Mouse (Mus musculus) ES-E14 (cell line): Measurements from ENCODE around the gene Dnaic2. TPM values are rescaled to one million over a fixed set of nuclear protein-coding genes. Genes with fewer than 3 reads are reported as not detected.

Source experiments
- DNase-seq: peaks from one replicate; pipeline ENCODE4 v3.0.0-alpha.2; 2013; ENCODE audit warnings: low read depth, low spot score
- H3K27ac ChIP-seq: 2 replicates; pipeline ENCODE4 v1.5.1; 2012; ENCODE audit warnings: low read depth, mild to moderate bottlenecking, low read length, moderate library complexity, mixed read lengths; ENCODE audit not compliant: poor library complexity, insufficient read depth, severe bottlenecking
- H3K36me3 ChIP-seq: 2 replicates; pipeline ENCODE4 v1.6.1; 2012; ENCODE audit warnings: mild to moderate bottlenecking, low read length, moderate library complexity, mixed read lengths; ENCODE audit not compliant: control insufficient read depth, poor library complexity, insufficient read depth, severe bottlenecking
- H3K4me1 ChIP-seq, 2 experiments: fragments of 150-350 bp in 1 of 2; sonication (generic) in 1 of 2; 2 replicates each; pipeline ENCODE4 v1.6.1; 2012; ENCODE audit warnings: low read length in 2 of 2, mild to moderate bottlenecking in 1 of 2, mixed read lengths in 1 of 2; ENCODE audit not compliant: control insufficient read depth in 2 of 2, insufficient read depth in 2 of 2, poor library complexity in 1 of 2
- H3K4me3 ChIP-seq, 2 experiments: fragments of 150-350 bp in 1 of 2; sonication (generic) in 1 of 2; 2 replicates each; pipeline ENCODE4 v1.5.1; 2012; ENCODE audit warnings: low read length in 2 of 2, low read depth in 1 of 2, mild to moderate bottlenecking in 1 of 2, mixed read lengths in 1 of 2; ENCODE audit not compliant: insufficient read depth in 1 of 2, poor library complexity in 1 of 2, severe bottlenecking in 1 of 2
- H3K9ac ChIP-seq: 2 replicates; pipeline ENCODE4 v1.6.1; 2012; ENCODE audit warnings: low read depth, mild to moderate bottlenecking, low read length, mixed read lengths; ENCODE audit not compliant: poor library complexity, insufficient read depth, severe bottlenecking
- H3K9me3 ChIP-seq: fragments of 150-350 bp; sonication (generic); 2 replicates; pipeline ENCODE4 v1.6.1; 2012; ENCODE audit warnings: low read depth, mild to moderate bottlenecking, low read length; ENCODE audit not compliant: control insufficient read depth, insufficient read depth
- CHD2 ChIP-seq: IDR thresholded peaks from 2 replicates; pipeline ENCODE4 v1.6.1; 2014; ENCODE audit warnings: mild to moderate bottlenecking, low read depth, low read length, inconsistent platforms
- HCFC1 ChIP-seq: IDR thresholded peaks from 2 replicates; pipeline ENCODE4 v1.6.1; 2012; ENCODE audit warnings: low read length, inconsistent platforms, borderline replicate concordance; ENCODE audit not compliant: insufficient read depth
- MAFK ChIP-seq: IDR thresholded peaks from 2 replicates; pipeline ENCODE4 v1.6.1; 2014; ENCODE audit warnings: mild to moderate bottlenecking, low read depth, low read length, inconsistent platforms; ENCODE audit not compliant: insufficient read depth
- ZC3H11A ChIP-seq: IDR thresholded peaks from 2 replicates; pipeline ENCODE4 v1.6.1; 2012; ENCODE audit warnings: low read depth, mild to moderate bottlenecking, inconsistent platforms, low read length, borderline replicate concordance
- ZNF384 ChIP-seq: IDR thresholded peaks from 2 replicates; pipeline ENCODE4 v1.6.1; 2012; ENCODE audit warnings: low read depth, low read length, inconsistent platforms
- in situ Hi-C, 2 experiments: fragments of 600-800 bp; cut with MboI; formaldehyde crosslinking; loops; one replicate each; pipeline ENCODE4 v1.15.1; 2025; ENCODE audit warnings: low sequenced_read_pairs in 2 of 2, inconsistent platforms in 1 of 2; ENCODE audit not compliant: unreplicated experiment in 2 of 2
- total RNA-seq: library from RNA; depleted of rRNA; stranded (reverse); fragments of 300-350 nt; gene quantifications from 2 replicates; pipeline ENCODE4 v1.2.3, GENCODE M21; 2012

Dnaic2 gene
- total RNA-seq, 1 experiment = 0.71 TPM

DNA sequence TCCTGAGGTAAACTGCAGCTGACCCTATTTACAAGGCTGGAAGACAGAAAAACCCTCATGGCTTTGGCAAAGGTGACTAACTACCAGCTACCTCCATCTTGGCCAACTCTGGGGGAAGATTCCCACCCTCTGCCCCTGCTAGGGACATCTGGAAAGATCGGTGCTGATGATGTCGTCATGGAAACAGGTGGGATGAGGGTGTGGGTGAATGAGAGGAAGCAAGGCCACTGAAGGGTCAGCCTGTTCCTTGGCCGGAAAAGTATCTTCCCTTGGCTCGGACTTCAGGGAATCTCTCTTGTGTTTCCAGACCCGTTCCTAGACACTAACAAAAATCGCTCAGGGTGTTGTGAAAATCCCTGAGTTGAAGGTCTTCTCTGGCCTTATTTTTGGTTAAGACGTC lies 11.7 kb upstream of the Dnaic2 start:
- Histone ChIP-seq H3K4me1 (peaks cover 1 to 4% of the 10 kb centered on the region in 2 experiments; a peak in 2 of 4 replicates), H3K36me3 (peaks cover 8% of the 10 kb centered on the region; the same call in 1 of the 2 replicates), H3K9ac (no peak overlapping the region), H3K9me3 (no peaks in the 10 kb centered on the region), H3K4me3 (no peak overlapping the region), H3K27ac (no peak overlapping the region)
- TF ChIP-seq HCFC1 = no peak
- TF ChIP-seq CHD2 = no peak
- TF ChIP-seq MAFK = no peak
- TF ChIP-seq ZNF384 = no peak
- no peak for TF ChIP-seq ZC3H11A
- in situ Hi-C loops = no loop called here
- DNase-seq = no peak

- Histone ChIP-seq H3K27ac (no peak overlapping the region), H3K36me3 (no peaks in the 10 kb centered on the region), H3K9ac (no peak overlapping the region), H3K4me1 (peaks cover 2% of the 10 kb centered on the region in 2 experiments; a peak in 1 of 4 replicates), H3K4me3 (no peak overlapping the region), H3K9me3 (no peaks in the 10 kb centered on the region)
- in situ Hi-C loops = no loop called here
- TF ChIP-seq CHD2 = no peak
- no peak for TF ChIP-seq ZC3H11A
- TF ChIP-seq HCFC1 = no peak
- TF ChIP-seq ZNF384 = no peak
- TF ChIP-seq MAFK = no peak
- no peak for DNase-seq
Measured at GRCm38 (mm10) chr11:114720535-114720934, 6.7 kb upstream of the Dnaic2 start.

DNA sequence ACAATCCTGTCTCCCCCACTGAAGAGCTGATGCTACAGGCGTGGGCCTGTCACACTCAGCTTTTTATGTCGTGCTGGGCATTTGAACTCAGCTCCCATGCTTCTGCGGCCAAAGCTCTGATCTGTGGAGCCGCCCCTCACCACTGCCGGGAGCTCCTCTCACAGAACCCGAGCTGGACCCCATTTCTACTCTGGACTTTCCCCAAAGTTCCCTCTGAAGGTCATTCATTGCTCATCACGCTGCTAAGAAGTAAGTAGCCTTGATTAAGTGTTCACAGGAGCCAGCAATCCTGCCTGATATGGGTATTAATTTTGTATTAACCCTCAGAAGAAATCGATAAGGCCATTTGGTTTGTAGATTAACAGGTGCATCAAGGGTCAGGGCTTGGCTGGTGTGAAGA lies 4.8 kb upstream of the Dnaic2 start:
- no peak overlapping the region for H3K27ac ChIP-seq
- no peak overlapping the region for H3K4me3 ChIP-seq

GRCm38 (mm10) chr11:114723030-114723429 lies 4.2 kb upstream of the Dnaic2 start:
- no peak overlapping the region for H3K4me3 ChIP-seq
- H3K9me3 ChIP-seq = no peaks in the 10 kb centered on the region
- no peak overlapping the region for H3K9ac ChIP-seq
- H3K4me1 ChIP-seq = peaks cover 2 to 6% of the 10 kb centered on the region in 2 experiments; a peak in 2 of 4 replicates
- no peaks in the 10 kb centered on the region for H3K36me3 ChIP-seq
- TF ChIP-seq CHD2 (no peak), HCFC1 (no peak), MAFK (no peak), ZC3H11A (no peak)
- no peak overlapping the region for H3K27ac ChIP-seq
- no peak for DNase-seq
- in situ Hi-C loops = no loop called here

More for the DNA sequence above, 4.8 kb upstream of the Dnaic2 start:
- Histone ChIP-seq H3K4me1 (peaks cover 2 to 6% of the 10 kb centered on the region in 2 experiments; a peak in 2 of 4 replicates), H3K36me3 (no peaks in the 10 kb centered on the region), H3K9me3 (no peaks in the 10 kb centered on the region), H3K9ac (no peak overlapping the region)
- DNase-seq = no peak
- TF ChIP-seq ZC3H11A = no peak
- TF ChIP-seq CHD2 = no peak
- TF ChIP-seq MAFK = no peak
- no peak for TF ChIP-seq HCFC1
- in situ Hi-C loops = no loop called here
